Mouse (Mus musculus) kidney, adult 2 months (tissue): ENCODE data around the gene Catip.

Source experiments
- CTCF ChIP-seq: fragments of 200-500 bp; conservative IDR thresholded peaks from 2 replicates; pipeline ENCODE4 v1.5.1; 2011; ENCODE audit warnings: low read depth, mild to moderate bottlenecking, control low read depth, low read length, moderate library complexity, mixed read lengths; ENCODE audit not compliant: insufficient read depth, insufficient read length
- POLR2A ChIP-seq: fragments of 200-500 bp; IDR thresholded peaks from one replicate; pipeline ENCODE4 v1.6.1; 2011; ENCODE audit warnings: low read depth, low read length, control low read depth

GRCm38 (mm10) chr1:74342308-74342707 lies 19.6 kb upstream of the Catip start:
- no peak for TF ChIP-seq POLR2A
- TF ChIP-seq CTCF: no peak
